Mouse (Mus musculus) erythroblast, embryonic 14.5 days (primary cell): ENCODE results near the gene Dazap1. TPM values are rescaled to one million over a fixed set of nuclear protein-coding genes. Genes with fewer than 3 reads are reported as not detected.

Experiments used
- H3K27me3 ChIP-seq: 2 replicates; pipeline ENCODE4 v1.6.1; 2012; ENCODE audit warnings: inconsistent platforms; ENCODE audit not compliant: control insufficient read depth
- H3K36me3 ChIP-seq: 2 replicates; pipeline ENCODE4 v1.6.1; 2012; ENCODE audit warnings: mild to moderate bottlenecking, inconsistent platforms; ENCODE audit not compliant: control insufficient read depth
- H3K4me1 ChIP-seq: 2 replicates; pipeline ENCODE4 v1.6.1; 2012; ENCODE audit warnings: inconsistent platforms; ENCODE audit not compliant: control insufficient read depth
- H3K4me3 ChIP-seq: replicated peaks from 2 replicates; pipeline ENCODE3; 2012; ENCODE audit warnings: moderate library complexity, mild to moderate bottlenecking, inconsistent platforms
- H3K9me3 ChIP-seq: 2 replicates; pipeline ENCODE4 v1.6.1; 2012; ENCODE audit warnings: low read length, inconsistent platforms, mixed read lengths; ENCODE audit not compliant: control insufficient read depth
- GATA1 ChIP-seq: IDR thresholded peaks from 2 replicates; pipeline ENCODE4 v1.6.1; 2012; ENCODE audit warnings: low read length, inconsistent platforms, mixed read lengths
- TAL1 ChIP-seq: IDR thresholded peaks from 3 replicates; pipeline ENCODE4 v1.6.1; 2012; ENCODE audit warnings: low read length, inconsistent platforms, mixed read lengths
- polyA plus RNA-seq: library from polyadenylated mRNA; stranded (reverse); fragments of >175 nt; gene quantifications from 2 replicates; pipeline ENCODE4 v1.2.3, GENCODE M21; 2012

The Dazap1 gene
- polyA plus RNA-seq, 1 experiment = 84.5 TPM

DNA sequence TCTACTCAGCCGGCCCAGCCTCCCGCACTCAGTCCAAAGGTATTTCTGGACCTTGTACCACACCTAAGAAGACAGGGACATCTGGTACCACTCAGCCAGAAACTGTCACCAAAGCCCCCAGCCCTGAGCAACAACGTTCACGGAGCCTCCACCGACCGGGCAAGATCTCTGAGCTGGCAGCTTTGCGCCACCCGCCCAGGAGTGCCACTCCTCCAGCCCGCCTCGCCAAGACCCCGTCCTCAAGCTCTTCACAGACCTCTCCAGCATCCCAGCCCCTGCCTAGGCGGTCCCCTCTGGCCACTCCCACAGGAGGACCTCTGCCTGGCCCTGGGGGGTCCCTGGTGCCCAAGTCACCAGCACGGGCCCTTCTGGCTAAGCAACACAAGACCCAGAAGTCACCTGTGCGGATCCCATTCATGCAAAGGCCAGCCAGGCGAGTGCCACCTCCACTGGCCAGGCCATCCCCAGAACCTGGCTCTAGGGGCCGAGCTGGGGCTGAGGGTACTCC, 53.3 kb downstream of the Dazap1 start:
- Histone ChIP-seq H3K4me1 (peaks cover 54% of the 10 kb centered on the region), H3K27me3 (peaks cover 72% of the 10 kb centered on the region), H3K9me3 (peaks cover 27% of the 10 kb centered on the region), H3K36me3 (peaks cover 29% of the 10 kb centered on the region), H3K4me3 (no peak overlapping the region)
- TF ChIP-seq GATA1 (no peak), TAL1 (no peak)

DNA sequence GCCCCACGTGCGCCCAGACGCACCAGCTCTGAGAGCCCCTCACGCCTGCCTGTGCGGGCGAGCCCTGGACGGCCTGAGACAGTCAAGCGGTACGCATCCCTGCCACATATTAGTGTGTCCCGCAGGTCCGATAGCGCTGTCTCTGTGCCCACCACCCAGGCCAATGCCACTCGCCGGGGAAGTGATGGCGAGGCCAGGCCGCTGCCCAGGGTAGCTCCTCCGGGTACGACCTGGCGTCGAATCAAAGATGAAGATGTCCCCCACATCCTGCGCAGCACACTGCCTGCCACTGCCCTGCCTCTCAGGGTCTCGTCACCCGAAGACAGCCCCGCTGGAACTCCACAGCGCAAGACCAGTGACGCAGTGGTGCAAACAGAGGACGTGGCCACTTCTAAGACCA, 54.0 kb downstream of the Dazap1 start:
- Histone ChIP-seq H3K4me1 (peaks cover 60% of the 10 kb centered on the region), H3K4me3 (no peak overlapping the region), H3K36me3 (peaks cover 30% of the 10 kb centered on the region), H3K9me3 (peaks cover 27% of the 10 kb centered on the region), H3K27me3 (peaks cover 68% of the 10 kb centered on the region)
- TF ChIP-seq GATA1 = no peak
- TF ChIP-seq TAL1 = no peak

DNA sequence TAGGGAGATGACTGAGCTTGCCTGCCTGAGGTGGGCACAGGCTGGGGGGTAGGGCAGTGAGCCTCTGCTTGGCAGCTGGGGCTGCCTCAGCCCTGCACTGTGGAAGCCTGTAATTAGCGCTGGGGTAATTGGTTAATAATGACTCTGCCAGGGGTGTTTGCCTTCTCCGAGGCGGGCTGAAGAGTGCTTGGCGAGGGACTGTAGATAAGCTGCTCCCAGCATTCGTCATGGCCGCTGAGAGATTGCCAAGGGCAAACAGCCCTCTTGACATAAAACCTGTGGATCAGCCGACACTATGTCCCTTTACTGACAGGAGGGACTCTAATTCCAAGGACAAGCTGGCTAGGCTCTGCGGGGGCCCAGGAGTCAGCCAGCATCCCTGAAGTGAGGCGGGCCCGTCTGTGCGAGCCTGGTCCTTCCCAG, 55.1 kb downstream of the Dazap1 start:
- H3K36me3 ChIP-seq = peaks cover 32% of the 10 kb centered on the region
- peaks cover 57% of the 10 kb centered on the region for H3K27me3 ChIP-seq
- peaks cover 27% of the 10 kb centered on the region for H3K9me3 ChIP-seq
- H3K4me3 ChIP-seq = peak overlapping the region; percentile 36
- TF ChIP-seq TAL1 (no peak), GATA1 (no peak)
- H3K4me1 ChIP-seq = peaks cover 68% of the 10 kb centered on the region

DNA sequence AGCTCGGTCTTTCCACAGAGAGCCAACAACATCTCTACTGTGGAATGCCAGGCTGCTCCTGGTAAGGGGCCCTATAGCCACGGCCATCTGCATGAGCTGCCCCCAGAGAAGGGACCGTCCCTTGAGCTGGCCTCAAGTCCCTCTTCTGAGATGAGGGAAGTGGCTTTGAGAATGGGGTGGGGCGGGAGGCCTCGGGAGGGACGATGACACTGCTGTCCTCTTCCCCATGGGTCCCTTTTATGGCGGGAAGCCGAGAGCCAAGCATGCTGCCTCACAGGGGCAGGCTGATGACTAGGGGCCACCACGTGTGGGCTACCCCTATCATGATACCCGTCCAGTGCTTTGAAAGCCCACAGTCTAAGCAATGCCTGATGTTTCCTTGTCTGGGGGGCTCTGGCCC, 55.7 kb downstream of the Dazap1 start:
- H3K27me3 ChIP-seq = peaks cover 51% of the 10 kb centered on the region
- H3K36me3 ChIP-seq = peaks cover 37% of the 10 kb centered on the region
- H3K4me1 ChIP-seq = peaks cover 74% of the 10 kb centered on the region
- TF ChIP-seq TAL1 = no peak
- no peak for TF ChIP-seq GATA1
- H3K4me3 ChIP-seq = peak overlapping the region; percentile 36
- H3K9me3 ChIP-seq = peaks cover 23% of the 10 kb centered on the region

DNA sequence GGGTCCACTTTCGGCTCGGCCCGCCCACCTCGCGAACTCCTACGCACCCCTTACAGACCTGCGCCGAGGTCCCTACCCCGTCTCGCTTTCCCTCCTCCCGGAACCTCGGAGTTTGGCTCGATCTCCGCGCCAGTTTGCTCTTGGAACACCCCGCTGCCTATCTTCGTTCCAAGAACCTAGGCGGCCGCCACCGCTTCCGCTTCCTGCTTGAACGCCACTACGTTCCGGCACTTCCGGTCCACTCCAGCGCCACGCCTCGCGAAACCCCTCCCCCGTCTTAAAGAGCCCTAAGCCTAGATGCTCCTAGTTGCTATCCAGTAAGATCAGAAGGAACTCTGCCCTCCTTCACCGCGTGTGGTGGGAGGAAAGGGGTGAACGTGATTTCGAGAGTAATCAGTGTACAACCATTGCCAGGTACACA, 59.1 kb downstream of the Dazap1 start, which contains the start of gene 2310011J03Rik:
Gene 2310011J03Rik, minus strand, starts transcription at position 198 of the 421 bp plus-strand sequence.
- Histone ChIP-seq H3K27me3 (peaks cover 18% of the 10 kb centered on the region), H3K4me3 (peak within 1 kb of the TSS; percentile 95), H3K9me3 (peaks cover 4% of the 10 kb centered on the region; the same call in 1 of the 2 replicates), H3K36me3 (peaks cover 42% of the 10 kb centered on the region), H3K4me1 (peaks cover 96% of the 10 kb centered on the region)
- TF ChIP-seq TAL1 = no peak

DNA sequence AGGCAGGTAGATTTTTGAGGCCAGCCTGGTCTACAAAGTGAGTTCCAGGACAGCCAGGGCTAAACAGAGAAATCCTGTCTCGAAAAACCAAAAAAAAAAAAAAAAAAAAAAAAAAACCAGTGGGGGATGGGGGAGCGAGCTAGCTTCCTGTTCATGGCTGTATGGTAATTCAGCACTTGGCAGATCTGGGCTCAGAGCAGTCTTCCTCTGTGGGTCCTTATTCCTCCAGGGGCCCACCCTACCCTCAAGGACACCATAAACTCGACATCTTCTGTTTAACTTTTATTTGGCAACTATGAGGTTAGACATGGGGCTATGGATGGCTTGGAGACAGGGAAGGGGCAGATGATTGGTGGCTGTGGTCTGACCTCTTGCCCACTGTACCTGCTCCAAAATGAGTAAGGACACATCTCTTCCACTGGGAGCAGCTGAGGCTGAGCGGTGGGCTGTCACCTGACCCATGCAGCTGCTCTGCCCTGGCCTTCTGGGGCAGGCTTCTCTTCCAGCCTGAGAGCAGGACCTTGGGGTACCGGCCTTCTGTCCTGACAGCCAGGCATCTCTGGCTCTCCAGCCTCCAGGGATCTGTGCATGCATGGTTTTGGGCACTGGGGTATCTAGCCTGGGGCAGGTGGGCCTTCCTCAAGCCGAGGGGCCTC, 59.9 kb downstream of the Dazap1 start:
- H3K4me3 ChIP-seq = peak overlapping the region; percentile 92
- peaks cover 96% of the 10 kb centered on the region for H3K4me1 ChIP-seq
- no peak for TF ChIP-seq GATA1
- no peak for TF ChIP-seq TAL1
- no peaks in the 10 kb centered on the region for H3K9me3 ChIP-seq
- peaks cover 10% of the 10 kb centered on the region for H3K27me3 ChIP-seq
- peaks cover 44% of the 10 kb centered on the region for H3K36me3 ChIP-seq

DNA sequence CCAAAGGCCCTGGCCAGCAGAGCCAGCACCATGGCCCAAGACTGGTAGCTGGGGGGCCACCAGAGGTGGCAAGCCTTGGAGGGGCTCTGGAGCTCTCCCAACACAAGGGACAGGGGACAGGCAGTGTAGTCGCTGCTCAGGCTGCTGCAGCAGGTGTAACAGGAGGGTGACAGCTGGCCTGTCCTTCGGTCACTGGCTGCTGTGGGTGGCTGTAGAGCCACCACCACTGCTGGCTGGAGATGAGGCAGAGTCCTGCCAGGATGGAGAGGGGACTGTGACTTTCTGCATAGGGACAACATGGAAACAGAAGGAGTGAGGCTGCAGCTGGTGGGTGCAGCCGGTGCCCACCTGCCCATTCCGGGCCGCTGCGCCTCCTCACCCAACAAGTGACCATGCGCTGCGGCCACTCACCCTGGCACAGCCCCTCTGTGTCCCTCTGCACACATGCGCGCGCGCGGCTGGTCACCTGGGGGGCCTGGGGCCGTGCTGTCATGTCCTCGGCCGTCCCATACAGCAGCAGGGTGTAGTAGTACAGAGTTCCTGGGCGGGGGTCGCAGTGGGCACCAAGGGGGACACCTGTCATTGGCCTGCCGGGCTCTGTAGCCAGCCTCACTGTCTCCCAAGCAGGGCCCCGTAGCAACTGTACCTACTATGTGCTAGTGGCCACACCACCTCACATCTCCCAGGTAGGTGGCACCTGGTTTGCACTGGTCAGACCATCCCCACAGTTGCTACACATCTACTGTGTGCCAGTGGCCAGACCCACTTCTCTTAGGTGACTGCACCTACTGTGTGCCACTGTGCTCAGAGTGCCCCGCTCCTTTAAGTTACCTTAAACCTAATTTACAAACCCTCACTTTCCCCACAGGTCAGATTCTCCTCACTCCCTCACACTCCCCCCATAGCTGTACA, 60.6 kb downstream of the Dazap1 start:
- H3K27me3 ChIP-seq = peaks cover 2% of the 10 kb centered on the region
- H3K4me1 ChIP-seq = peaks cover 89% of the 10 kb centered on the region
- no peaks in the 10 kb centered on the region for H3K9me3 ChIP-seq
- peak overlapping the region; percentile 92 for H3K4me3 ChIP-seq
- no peak for TF ChIP-seq TAL1
- no peak for TF ChIP-seq GATA1
- H3K36me3 ChIP-seq = peaks cover 41% of the 10 kb centered on the region

DNA sequence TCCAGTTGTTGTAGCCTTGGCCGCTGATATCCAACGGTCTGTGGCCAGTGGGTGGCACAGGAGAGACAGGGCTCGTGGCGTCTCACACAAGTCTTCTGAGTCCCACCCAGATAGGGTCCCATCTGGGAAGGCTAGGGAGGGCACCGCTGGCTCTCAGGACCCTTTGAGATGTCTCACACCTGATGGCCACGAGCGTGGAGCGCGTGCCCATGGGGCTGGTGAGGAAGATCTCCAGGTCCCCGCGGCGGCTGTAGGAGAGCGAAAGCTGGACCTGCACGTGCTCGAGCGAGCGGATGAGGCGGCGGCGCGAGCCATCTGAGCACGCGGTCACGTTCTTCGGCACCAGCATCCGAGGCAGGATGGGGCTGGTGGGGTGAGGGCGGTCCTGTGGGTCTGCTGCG, 61.5 kb downstream of the Dazap1 start:
- Histone ChIP-seq H3K36me3 (peaks cover 32% of the 10 kb centered on the region), H3K4me3 (peak overlapping the region; percentile 92), H3K27me3 (no peaks in the 10 kb centered on the region), H3K4me1 (peaks cover 82% of the 10 kb centered on the region), H3K9me3 (no peaks in the 10 kb centered on the region)
- TF ChIP-seq TAL1 (no peak), GATA1 (no peak)
